Mouse (Mus musculus): ENCODE results near the gene Get4.

- no peak for TF ChIP-seq CTCF (IDR thresholded peaks at IDR 0.05; ENCODE audit: low read depth)
- no peak for TF ChIP-seq EP300 (optimal IDR thresholded peaks at IDR 0.05)
Measured at GRCm38 (mm10) chr5:139261403-139261802, 9.3 kb downstream of the Get4 start.
